Mouse (Mus musculus): ENCODE data around the gene Thegl. TPM values are rescaled to one million over a fixed set of nuclear protein-coding genes. Genes with fewer than 3 reads are reported as not detected.

Thegl gene
- total and polyA plus RNA-seq, 3 experiments, result not detected

DNA sequence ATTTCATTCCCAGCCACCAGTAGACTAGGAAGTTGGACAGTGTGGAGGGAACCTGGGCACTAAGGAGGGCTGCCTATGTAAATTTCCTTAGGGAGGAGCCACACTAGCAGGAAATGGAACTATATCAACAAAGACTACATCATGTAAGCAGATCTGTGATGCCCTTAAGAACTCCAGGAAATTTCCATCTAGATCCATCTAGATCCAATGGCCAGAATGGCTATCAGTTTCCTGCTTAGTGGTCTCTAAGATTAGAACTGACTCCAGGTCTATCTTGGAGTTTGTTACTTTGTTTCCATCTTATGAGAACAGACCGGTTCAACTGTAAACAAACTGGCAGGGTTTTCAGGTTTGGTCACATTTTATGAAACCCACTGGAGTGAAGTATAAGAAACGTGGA, 94.0 kb downstream of the Thegl start:
- Histone ChIP-seq H3K4me3 (ENCODE audit: control insufficient read depth in 1 of 2, insufficient read depth in 1 of 2, low read depth in 2 of 2, low read length in 2 of 2) (no peak overlapping the region), H3K27me3 (ENCODE audit: control insufficient read depth in 1 of 2, insufficient read depth in 2 of 2, low read length in 2 of 2) (no peaks in the 10 kb centered on the region), H3K79me2 (ENCODE audit: control insufficient read depth, insufficient read depth, low read length, poor library complexity) (no peaks in the 10 kb centered on the region), H3K27ac (ENCODE audit: control insufficient read depth, low read depth, low read length) (no peak overlapping the region), H3K36me3 (ENCODE audit: control insufficient read depth in 1 of 2, insufficient read depth in 2 of 2, low read length in 2 of 2) (peaks cover 0 to 3% of the 10 kb centered on the region in 2 experiments; a peak in 2 of 4 replicates), H3K4me1 (ENCODE audit: control insufficient read depth in 1 of 2, insufficient read depth in 2 of 2, low read length in 2 of 2) (no peaks in the 10 kb centered on the region; a peak in 1 of 4 replicates), H3K9me3 (replicated peaks; ENCODE audit: insufficient read depth, low read length) (no peaks in the 10 kb centered on the region), H3K9ac (ENCODE audit: control insufficient read depth, low read depth, low read length, poor library complexity, severe bottlenecking) (no peak overlapping the region)
- no peak for DNase-seq (ENCODE audit: low read depth, low spot score)
- TF ChIP-seq EP300 (IDR thresholded peaks at IDR 0.05; ENCODE audit: low read depth in 1 of 2, low read length in 2 of 2) (no peak), MAX (IDR thresholded peaks at IDR 0.05; ENCODE audit: low read length) (no peak), E2F4 (IDR thresholded peaks at IDR 0.05; ENCODE audit: borderline replicate concordance, low read depth, low read length) (no peak), USF1 (IDR thresholded peaks at IDR 0.05; ENCODE audit: low read depth, low read length) (no peak), NRF1 (IDR thresholded peaks at IDR 0.05; ENCODE audit: insufficient read depth, low read depth, low read length, poor library complexity, severe bottlenecking) (no peak), UBTF (IDR thresholded peaks at IDR 0.05; ENCODE audit: borderline replicate concordance, insufficient read depth, low read depth, low read length) (no peak), MXI1 (IDR thresholded peaks at IDR 0.05; ENCODE audit: low read depth, low read length) (0 out of 2 replicates have a peak, but pooled peaks have one; percentile 6), ELF1 (IDR thresholded peaks at IDR 0.05; ENCODE audit: low read depth, low read length) (no peak)

Other genes with a start within 250 kb of the Thegl start
- 23.4 and 26.5 TPM in 2 replicates for gene Aasdh, start 110.5 kb upstream of the Thegl start, total RNA-seq (2012; rRNA removed)
- gene Aasdh, start 110.5 kb upstream of the Thegl start, polyA plus RNA-seq (2012; ENCODE audit: insufficient read depth in 1 of 2, insufficient read length in 2 of 2, low read depth in 1 of 2, low replicate concordance in 2 of 2, missing spikeins in 1 of 2), result 10 to 100 TPM in 1 of 2 experiments, not detected in 1; 20.7 TPM
- 434 TPM in 2 replicates for gene Paics, start 64.7 kb upstream of the Thegl start, total RNA-seq (2012; rRNA removed)
- 100 to 1,000 TPM; 222 to 266 TPM for gene Paics, start 64.7 kb upstream of the Thegl start, polyA plus RNA-seq (2012; ENCODE audit: insufficient read depth in 1 of 2, insufficient read length in 2 of 2, low read depth in 1 of 2, low replicate concordance in 2 of 2, missing spikeins in 1 of 2)
- 153 and 180 TPM in 2 replicates for gene Ppat, start 64.4 kb upstream of the Thegl start, total RNA-seq (2012; rRNA removed)
- 100 to 1,000 TPM; 103 to 110 TPM for gene Ppat, start 64.4 kb upstream of the Thegl start, polyA plus RNA-seq (2012; ENCODE audit: insufficient read depth in 1 of 2, insufficient read length in 2 of 2, low read depth in 1 of 2, low replicate concordance in 2 of 2, missing spikeins in 1 of 2)
- gene Srp72, start 41.3 kb upstream of the Thegl start, total RNA-seq (2012; rRNA removed), result 76.7 and 87.1 TPM in 2 replicates
- 100 to 1,000 TPM; 140 to 231 TPM for gene Srp72, start 41.3 kb upstream of the Thegl start, polyA plus RNA-seq (2012; ENCODE audit: insufficient read depth in 1 of 2, insufficient read length in 2 of 2, low read depth in 1 of 2, low replicate concordance in 2 of 2, missing spikeins in 1 of 2)
- 0.85 and 1.7 TPM in 2 replicates for gene Arl9, start 12.0 kb upstream of the Thegl start, total RNA-seq (2012; rRNA removed)
- 1 to 10 TPM in 1 of 2 experiments, not detected in 1; 1.6 TPM for gene Arl9, start 12.0 kb upstream of the Thegl start, polyA plus RNA-seq (2012; ENCODE audit: insufficient read depth in 1 of 2, insufficient read length in 2 of 2, low read depth in 1 of 2, low replicate concordance in 2 of 2, missing spikeins in 1 of 2)
- 42.3 and 43.4 TPM in 2 replicates for gene Hopx, start 99.1 kb downstream of the Thegl start, total RNA-seq (2012; rRNA removed)
- gene Hopx, start 99.1 kb downstream of the Thegl start, polyA plus RNA-seq (2012; ENCODE audit: insufficient read depth in 1 of 2, insufficient read length in 2 of 2, low read depth in 1 of 2, low replicate concordance in 2 of 2, missing spikeins in 1 of 2), result 10 to 100 TPM in 1 of 2 experiments, not detected in 1; 26.8 TPM
- gene Spink2, start 195.4 kb downstream of the Thegl start, total RNA-seq (2012; rRNA removed), result not detected in 2 replicates
- not detected for gene Spink2, start 195.4 kb downstream of the Thegl start, polyA plus RNA-seq (2012; ENCODE audit: insufficient read depth in 1 of 2, insufficient read length in 2 of 2, low read depth in 1 of 2, low replicate concordance in 2 of 2, missing spikeins in 1 of 2)
- 19.3 and 21.0 TPM in 2 replicates for gene Rest, start 249.5 kb downstream of the Thegl start, total RNA-seq (2012; rRNA removed)
- gene Rest, start 249.5 kb downstream of the Thegl start, polyA plus RNA-seq (2012; ENCODE audit: insufficient read depth in 1 of 2, insufficient read length in 2 of 2, low read depth in 1 of 2, low replicate concordance in 2 of 2, missing spikeins in 1 of 2), result 10 to 100 TPM in 1 of 2 experiments, 1 to 10 TPM in 1; 7.4 to 20.6 TPM

Data from MEL (cell line).